Mouse (Mus musculus) heart, postnatal 10 days (tissue): ENCODE data around the gene Dhx32. TPM values are rescaled to one million over a fixed set of nuclear protein-coding genes. Genes with fewer than 3 reads are reported as not detected.

Source experiments
- DNase-seq, 2 experiments: peaks; one replicate each; pipeline ENCODE4 v3.0.0; 2021
- intact Hi-C: fragments of 180-260 bp; cut with DNase I; formaldehyde crosslinking; loops from one replicate; pipeline ENCODE4 v1.15.1; 2025
- total RNA-seq, 2 experiments: library from RNA; stranded (reverse); gene quantifications; 2 replicates each; pipeline ENCODE4 v1.2.3; 2021

Gene Dhx32
- 10 to 100 TPM; 41.7 to 44.0 TPM for total RNA-seq

DNA sequence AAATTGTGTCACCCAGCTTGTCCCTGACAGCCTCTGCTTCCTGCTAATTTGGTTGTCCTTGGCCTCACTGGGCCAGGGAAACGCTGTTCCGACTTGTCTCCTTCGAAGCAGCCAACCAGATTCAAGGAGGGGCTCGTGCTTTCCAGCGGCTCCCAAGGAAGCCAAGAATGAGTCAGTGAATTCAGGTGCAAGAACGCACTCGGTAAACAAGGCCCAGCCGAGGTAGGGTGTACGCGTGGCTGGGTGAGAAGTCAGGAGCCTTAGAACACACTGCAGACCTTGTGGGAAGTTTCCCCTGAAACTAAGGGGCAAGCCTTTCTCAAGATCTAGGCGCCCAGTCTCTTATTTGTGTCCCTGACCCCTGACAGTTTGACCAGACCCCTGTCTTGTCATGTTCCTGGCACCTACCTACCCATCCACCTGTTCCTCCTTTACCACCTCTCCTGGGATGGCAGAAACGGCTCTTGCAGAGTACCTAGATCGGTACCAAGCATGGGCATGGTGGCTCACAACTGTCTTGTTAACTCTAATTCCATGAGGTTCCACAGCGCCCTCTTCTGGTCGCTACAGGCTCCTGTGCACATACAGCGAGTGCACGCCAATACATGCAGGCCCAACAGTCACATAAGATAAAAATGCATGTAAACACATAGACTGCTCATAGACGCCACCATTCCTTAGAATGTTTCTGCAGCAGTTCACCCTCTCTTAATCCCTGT is at the start of gene Dhx32:
Gene Dhx32, minus strand, starts transcription at position 10 of the 719 bp plus-strand sequence.
- intact Hi-C loops, result loop anchor here (1.0 to 5.0 kb wide), 2 partner anchors 76 to 101 kb away; partner anchors contain the start of gene Mmp21
- DNase-seq, result peak; percentile 76 to 86

- no peak for DNase-seq
- intact Hi-C loops, result no loop called here
Observed at GRCm38 (mm10) chr7:133829579-133829978, 47.1 kb upstream of the Dhx32 start.

GRCm38 (mm10) chr7:133828514-133828913 is 46.0 kb upstream of the Dhx32 start:
- no peak for DNase-seq
- intact Hi-C loops, result no loop called here

DNA sequence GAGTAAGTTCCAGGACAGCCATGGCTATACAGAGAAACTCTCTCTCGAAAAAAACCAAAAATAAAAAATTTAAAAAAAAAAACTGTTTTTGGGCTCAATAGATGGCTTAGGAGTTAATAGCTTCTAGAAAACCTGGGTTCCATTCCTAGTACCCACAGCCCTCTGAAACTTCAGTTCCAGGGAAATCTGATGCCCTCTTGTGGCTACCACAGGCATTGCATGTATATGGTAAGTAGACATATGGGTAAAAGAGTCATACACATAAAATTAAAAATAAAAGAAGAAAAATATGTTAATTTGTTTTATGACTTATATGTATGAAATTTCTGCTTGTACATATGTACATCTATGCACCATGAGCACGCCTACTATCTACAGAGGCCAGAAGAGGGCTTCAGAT is 42.1 kb upstream of the Dhx32 start:
- DNase-seq, result no peak
- intact Hi-C loops, result no loop called here

DNA sequence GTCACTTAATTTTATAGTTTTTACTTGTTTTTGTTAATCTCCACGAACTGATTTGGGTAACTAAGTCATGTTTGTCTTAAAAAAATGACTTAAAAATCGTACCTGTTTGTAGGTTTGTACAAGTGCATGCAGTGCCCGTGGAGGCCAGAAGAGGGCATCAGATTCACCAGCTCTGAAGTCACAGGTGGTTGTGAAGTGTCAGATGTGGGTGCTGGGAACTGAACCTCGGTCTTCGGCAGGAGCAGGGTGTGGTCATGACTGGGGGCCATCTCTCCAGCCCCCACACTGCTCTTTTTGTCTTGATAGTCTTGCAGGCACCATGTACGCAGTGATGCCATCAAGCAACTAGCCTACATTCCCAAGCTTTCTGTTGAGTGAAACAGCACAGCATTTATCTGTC is 41.2 kb upstream of the Dhx32 start:
- intact Hi-C loops, result no loop called here
- DNase-seq, result no peak

DNA sequence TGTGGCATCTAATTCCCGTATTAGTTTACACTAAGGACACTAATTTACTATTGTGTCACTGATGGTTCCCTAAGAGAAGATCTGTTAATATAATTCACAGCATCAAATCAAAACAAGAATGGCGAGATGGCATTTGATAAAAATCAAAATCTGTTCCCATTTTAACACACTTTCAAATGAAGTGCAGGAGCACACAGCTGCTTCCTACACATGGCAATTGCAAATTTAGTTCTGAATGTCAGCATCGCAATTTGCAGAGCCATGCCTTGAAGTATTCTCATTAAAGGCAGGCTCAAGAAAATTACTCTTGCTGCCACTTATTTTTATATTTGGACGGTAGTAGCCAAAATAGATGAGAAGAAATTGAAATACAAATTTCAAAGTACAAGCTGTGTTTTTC is 30.8 kb upstream of the Dhx32 start:
- no peak for DNase-seq
- intact Hi-C loops, result no loop called here

GRCm38 (mm10) chr7:133812927-133813326 is 30.4 kb upstream of the Dhx32 start:
- intact Hi-C loops, result no loop called here

DNA sequence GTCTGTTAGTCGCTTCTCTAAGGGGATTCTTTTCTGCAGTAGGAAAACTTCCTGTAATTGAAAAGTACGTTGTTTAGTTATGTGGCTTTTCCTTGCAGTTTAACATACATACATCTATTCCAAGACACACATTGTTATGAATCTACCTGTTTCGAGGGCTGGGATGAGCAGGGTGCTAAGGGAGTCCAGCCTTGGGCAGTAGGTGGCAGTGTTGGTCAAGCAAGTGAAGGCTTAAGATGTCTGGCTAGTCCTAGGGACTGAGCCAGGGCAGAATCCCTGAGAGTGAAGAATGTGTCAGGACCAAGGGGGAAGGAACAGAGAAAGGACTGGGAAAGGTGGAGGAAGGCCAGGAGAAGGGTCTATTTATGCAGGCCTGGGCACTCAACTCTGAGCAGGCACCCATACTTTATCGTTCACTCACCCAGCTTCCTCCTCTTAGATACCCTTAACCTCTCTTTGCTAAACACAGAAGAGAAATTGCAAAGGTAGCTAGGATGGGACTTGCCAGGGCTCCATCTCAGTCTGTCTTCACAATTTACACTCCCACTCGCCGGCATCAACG is 23.2 kb upstream of the Dhx32 start:
- DNase-seq, result peak; percentile 64 to 78
- intact Hi-C loops, result loop anchor here (5.0 to 10.0 kb wide), 2 partner anchors 542 to 1679 kb away; no protein-coding TSS in a partner anchor

More at GRCm38 (mm10) chr7:133812927-133813326, 30.4 kb upstream of the Dhx32 start:
- no peak for DNase-seq

- no peak for DNase-seq
- intact Hi-C loops, result loop anchor here (10.0 kb wide), 1 partner anchor 1683 kb away; no protein-coding TSS in a partner anchor
Observed at GRCm38 (mm10) chr7:133801823-133802222, 19.3 kb upstream of the Dhx32 start.

DNA sequence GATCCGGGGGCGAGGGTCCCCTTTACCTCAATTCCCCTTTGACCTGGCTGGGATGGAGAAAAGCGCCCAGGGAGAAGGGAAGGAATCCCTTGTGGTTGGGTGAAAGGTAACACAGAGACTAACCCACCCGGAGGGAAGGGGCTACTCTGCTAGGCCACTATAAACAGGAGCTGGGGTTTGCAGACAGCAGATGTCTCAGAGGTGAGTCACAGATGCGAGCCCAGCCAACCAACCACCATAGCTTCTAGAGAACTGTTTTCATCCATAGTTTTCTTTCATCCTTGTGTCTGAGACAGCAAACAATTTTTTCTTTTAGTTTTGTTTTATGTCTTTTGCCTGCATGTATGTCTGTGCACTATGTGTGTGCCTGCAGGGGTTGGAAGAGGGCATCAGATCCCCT is 17.4 kb upstream of the Dhx32 start:
- DNase-seq, result no peak
- intact Hi-C loops, result loop anchor here (10.0 kb wide), 1 partner anchor 1685 kb away; no protein-coding TSS in a partner anchor

GRCm38 (mm10) chr7:133794720-133795119 is 12.2 kb upstream of the Dhx32 start:
- DNase-seq, result no peak
- intact Hi-C loops, result no loop called here

DNA sequence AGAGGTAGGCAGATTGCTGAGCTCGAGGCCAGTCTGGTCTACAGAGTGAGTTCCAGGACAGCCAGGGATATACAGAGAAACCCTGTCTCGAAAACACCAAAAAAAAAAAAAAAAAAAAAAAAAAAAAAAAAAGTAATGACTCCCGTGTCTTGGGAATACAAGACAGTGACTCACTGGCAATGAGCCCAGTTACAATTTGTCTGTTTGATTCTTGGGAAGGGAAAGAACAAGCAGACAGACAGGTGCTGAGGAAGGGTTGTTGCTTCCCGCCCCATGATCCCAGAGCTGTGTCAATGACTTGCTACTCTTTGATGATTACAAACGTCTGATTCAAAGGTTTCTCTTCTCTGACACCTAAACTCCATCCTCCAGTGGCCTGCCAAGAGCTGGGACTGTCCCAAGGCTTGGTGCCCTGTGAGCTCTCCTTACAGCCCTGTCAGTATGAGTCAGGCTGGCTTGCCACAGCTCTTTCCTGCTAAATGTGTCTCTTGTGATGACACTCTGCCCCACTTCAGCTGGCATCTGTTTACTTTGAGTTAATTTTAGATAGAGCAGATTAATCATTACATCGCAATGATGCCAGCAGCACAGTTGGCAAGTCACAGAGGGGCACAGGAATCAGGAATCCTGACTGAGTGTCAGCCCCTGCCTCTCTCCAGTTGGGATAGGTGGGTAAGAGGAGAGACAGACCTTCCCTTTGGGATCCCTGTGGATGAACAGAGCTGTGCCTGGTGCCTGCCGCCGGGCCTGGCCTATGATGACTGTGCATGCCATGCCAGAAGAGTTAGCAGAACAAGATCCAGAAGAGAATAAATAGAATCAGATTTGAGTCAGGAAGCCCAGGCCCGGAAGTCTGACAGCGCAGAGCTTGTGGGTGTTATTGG is 11.0 kb upstream of the Dhx32 start:
- intact Hi-C loops, result no loop called here
- DNase-seq, result peak; percentile 47 to 56

DNA sequence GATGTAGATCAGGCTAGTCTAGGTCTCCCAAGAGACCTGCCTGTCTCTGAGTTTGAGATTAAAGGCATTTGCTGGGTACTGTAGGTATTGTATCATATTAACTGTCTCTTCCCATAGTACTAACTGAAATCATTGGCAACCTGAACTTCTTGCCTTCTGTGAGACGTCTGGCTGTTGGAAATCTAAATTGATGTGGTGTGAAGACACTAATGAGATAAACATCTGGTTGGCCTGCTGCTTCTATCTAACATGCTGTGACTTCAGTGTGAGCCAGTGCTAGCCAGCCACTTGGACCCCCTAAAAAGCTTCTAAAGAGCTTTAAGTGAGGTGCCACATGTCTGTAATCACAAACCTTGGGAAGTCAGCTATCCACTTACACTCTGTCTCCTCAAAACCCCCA is 10.2 kb upstream of the Dhx32 start:
- intact Hi-C loops, result no loop called here

GRCm38 (mm10) chr7:133790608-133791229 is 8.2 kb upstream of the Dhx32 start:
- no peak for DNase-seq
- intact Hi-C loops, result no loop called here

More for the DNA sequence above, 10.2 kb upstream of the Dhx32 start:
- DNase-seq, result no peak

DNA sequence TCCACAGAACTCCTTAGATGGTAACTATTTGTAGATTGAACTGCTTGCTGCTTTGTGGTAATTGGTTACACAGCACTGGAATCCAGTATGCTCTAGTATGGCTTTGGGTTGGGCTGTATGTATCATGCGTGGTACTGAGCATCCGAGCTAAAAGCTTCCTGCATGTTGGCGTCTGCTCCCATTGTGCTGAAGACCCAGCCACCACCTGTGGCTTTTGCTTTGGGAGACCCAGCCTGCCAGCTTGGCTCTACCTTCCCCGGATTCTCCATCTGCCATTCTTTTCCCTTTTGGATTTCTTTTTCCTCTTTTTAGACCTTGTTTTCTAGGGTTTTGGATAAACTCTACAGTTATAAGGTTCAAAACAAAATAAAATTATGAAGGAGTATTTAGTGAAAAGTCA is 7.6 kb upstream of the Dhx32 start:
- DNase-seq, result no peak
- intact Hi-C loops, result no loop called here

DNA sequence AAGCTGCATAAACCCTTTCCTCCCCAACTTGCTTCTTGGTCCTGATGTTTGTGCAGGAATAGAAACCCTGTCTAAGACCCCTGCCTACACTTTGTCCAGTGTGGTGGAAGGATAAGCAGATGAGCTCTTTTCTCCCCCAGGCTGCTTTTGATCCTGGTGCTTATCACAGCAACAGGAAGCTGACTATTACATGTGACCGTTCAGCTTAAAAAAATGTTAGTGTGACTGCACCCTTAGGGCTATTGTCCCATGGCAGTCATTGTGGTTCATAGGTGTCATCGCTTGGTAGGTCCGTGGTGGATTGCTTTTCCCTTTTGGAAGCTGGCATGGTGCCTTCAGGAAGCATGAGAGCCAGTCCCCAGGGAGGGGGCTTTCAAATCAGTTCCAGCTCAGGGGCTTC is 5.6 kb upstream of the Dhx32 start:
- intact Hi-C loops, result no loop called here
- no peak for DNase-seq

- DNase-seq, result no peak
- intact Hi-C loops, result no loop called here
Observed at GRCm38 (mm10) chr7:133787571-133787970, 5.0 kb upstream of the Dhx32 start.

GRCm38 (mm10) chr7:133781991-133782390 is 535 bp downstream of the Dhx32 start:
- no peak for DNase-seq
- intact Hi-C loops, result loop anchor here (5.0 kb wide), 1 partner anchor 100 kb away; the partner anchor contains the start of gene Mmp21

DNA sequence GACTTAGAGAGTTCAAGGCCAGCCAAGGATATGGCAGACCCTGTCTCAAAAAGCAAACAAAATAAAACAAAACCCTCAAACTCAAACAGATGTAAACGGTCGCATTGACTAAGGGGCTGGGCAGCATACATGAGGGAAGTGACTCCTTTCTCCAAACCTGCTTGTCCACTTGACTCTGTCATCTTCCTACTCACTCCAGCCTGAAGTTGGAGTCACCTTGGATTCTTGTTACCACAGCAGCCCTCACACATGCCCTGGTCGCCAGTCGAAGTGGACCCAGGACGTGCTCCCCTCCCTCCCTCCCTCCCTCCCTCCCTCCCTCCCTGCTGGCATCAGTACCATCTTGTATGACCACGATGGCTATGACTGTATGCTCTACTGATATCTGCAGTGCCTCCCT is 943 bp downstream of the Dhx32 start:
- DNase-seq, result no peak
- intact Hi-C loops, result loop anchor here (5.0 kb wide), 1 partner anchor 99 kb away; the partner anchor contains the start of gene Mmp21

DNA sequence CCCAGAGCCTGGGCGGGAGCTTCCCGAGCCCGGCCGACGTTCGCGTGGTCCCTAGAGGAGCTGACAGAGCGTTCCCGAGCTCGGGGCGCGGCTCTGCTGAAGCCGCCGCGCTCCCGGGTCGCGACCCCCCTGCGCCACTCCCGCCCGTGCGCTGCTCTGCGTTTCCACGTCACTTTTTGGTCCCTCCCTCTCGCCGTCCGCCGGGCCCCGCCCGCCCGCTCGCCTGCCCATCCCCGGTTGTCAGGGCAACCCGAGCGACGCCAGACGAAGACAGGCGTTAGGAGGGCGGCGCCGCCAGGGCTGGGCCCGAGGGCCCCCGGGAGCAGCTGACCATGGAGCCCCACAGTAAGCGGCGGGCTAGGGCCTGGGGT is 5.9 kb downstream of the Dhx32 start, which contains the start of gene Fank1:
Gene Fank1, plus strand, starts transcription at position 236 of the 371 bp plus-strand sequence.
- DNase-seq, result peak; percentile 89 to 92
- intact Hi-C loops, result loop anchor here (2.0 kb wide), 1 partner anchor 68 kb away; the partner anchor contains the start of gene Bccip
